ENCODE assay signal across 17 mouse cellular contexts in the genomic region with DNA sequence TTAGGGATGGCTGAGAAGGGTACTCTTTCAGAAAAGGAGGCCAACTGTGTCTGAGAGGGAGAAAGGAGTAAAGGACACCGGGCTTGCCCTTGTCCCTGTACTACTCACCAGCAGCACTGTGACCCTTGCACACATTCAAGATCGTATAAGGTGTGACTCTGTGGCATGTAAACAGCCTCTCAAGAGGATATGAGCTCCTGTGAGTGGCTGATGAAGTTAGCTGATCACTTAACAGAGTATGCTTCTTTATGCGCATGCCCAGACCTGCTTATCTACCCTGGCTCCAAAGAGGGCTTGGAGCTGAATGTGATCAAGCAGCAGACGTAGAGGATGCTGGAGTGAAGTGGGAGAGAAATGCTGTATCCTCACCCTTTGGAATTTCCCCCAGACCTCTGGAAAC.
DNase-seq lines count a peak whose midpoint lies in the region; ATAC-seq and TF ChIP-seq lines count a peak whose summit lies in the region.
"Had no signal": no experiment of that assay in that cellular context is flagged by ENCODE, and none has a peak within 500 bp of the region (broad histone marks: within the 10 kb centered on the region; RNA-seq: fewer than 3 reads in every experiment).

No protein-coding gene starts in this region.

- H3K4me3 ChIP-seq in intestine, embryonic 15.5 days (replicated peaks): no peak overlapping the region
- H3K4me3 ChIP-seq in intestine, postnatal 0 days (ENCODE audit: low read depth, low read length): no peak overlapping the region
- no peak overlapping the region for H3K4me3 ChIP-seq in limb, embryonic 10.5 days
- no peak overlapping the region for H3K4me3 ChIP-seq in lung, embryonic 14.5 days (ENCODE audit: low read depth, low read length)
- no peak overlapping the region for H3K4me3 ChIP-seq in stomach, embryonic 16.5 days (replicated peaks; ENCODE audit: low read length)
- H3K4me3 ChIP-seq: hindbrain, embryonic 15.5 days; midbrain, embryonic 10.5 days had no signal

- H3K27ac ChIP-seq in intestine, embryonic 15.5 days: no peak overlapping the region
- H3K27ac ChIP-seq in intestine, postnatal 0 days (ENCODE audit: low read depth, low read length): no peak overlapping the region
- H3K27ac ChIP-seq in limb, embryonic 10.5 days: peak overlapping the region; percentile 34; the same call in 1 of the 2 replicates
- H3K27ac ChIP-seq in lung, embryonic 14.5 days (ENCODE audit: low read depth): no peak overlapping the region
- no peak overlapping the region for H3K27ac ChIP-seq in stomach, embryonic 16.5 days (ENCODE audit: low read length)
- H3K27ac ChIP-seq: hindbrain, embryonic 15.5 days; kidney, postnatal 0 days; liver, embryonic 14.5 days; midbrain, embryonic 10.5 days had no signal

- no peaks in the 10 kb centered on the region for H3K9me3 ChIP-seq in intestine, embryonic 15.5 days
- no peaks in the 10 kb centered on the region for H3K9me3 ChIP-seq in intestine, postnatal 0 days (ENCODE audit: control insufficient read depth)
- no peaks in the 10 kb centered on the region for H3K9me3 ChIP-seq in limb, embryonic 10.5 days (replicated peaks)
- H3K9me3 ChIP-seq in lung, embryonic 14.5 days (ENCODE audit: low read depth, low read length): no peaks in the 10 kb centered on the region
- H3K9me3 ChIP-seq in stomach, embryonic 16.5 days (replicated peaks; ENCODE audit: control insufficient read depth, low read length): no peaks in the 10 kb centered on the region
- H3K9me3 ChIP-seq: hindbrain, embryonic 15.5 days; midbrain, embryonic 10.5 days had no signal

- no peaks in the 10 kb centered on the region for H3K36me3 ChIP-seq in intestine, embryonic 15.5 days
- no peaks in the 10 kb centered on the region for H3K36me3 ChIP-seq in intestine, postnatal 0 days (ENCODE audit: control insufficient read depth, insufficient read depth)
- no peaks in the 10 kb centered on the region for H3K36me3 ChIP-seq in limb, embryonic 10.5 days
- no peaks in the 10 kb centered on the region for H3K36me3 ChIP-seq in lung, embryonic 14.5 days (ENCODE audit: insufficient read depth)
- H3K36me3 ChIP-seq in stomach, embryonic 16.5 days (ENCODE audit: control insufficient read depth, insufficient read depth, low read length): no peaks in the 10 kb centered on the region
- H3K36me3 ChIP-seq: hindbrain, embryonic 15.5 days; midbrain, embryonic 10.5 days had no signal

- no peak for DNase-seq in limb, embryonic 10.5 days (ENCODE audit: low spot score)
- DNase-seq in lung, embryonic 14.5 days: peak; percentile 22
- DNase-seq in right cerebral cortex, adult 18-20 months: no peak
- no peak for DNase-seq in gastrocnemius, postnatal 25 days
- DNase-seq: adrenal gland, adult 8-10 months; cerebellum, adult 18-20 months; cerebellum, postnatal 14 days; kidney, adult 2 months; layer of hippocampus, adult 9-11 months; thymus, postnatal 14 days had no signal

- no peak for TF ChIP-seq CTCF in intestine, postnatal 0 days (IDR thresholded peaks at IDR 0.05; ENCODE audit: low read depth)
- no peak for TF ChIP-seq CTCF in lung, embryonic 14.5 days (IDR thresholded peaks at IDR 0.05; ENCODE audit: low read depth)

- H3K9ac ChIP-seq in intestine, embryonic 15.5 days: no peak overlapping the region
- H3K9ac ChIP-seq in intestine, postnatal 0 days (ENCODE audit: low read depth, low read length): no peak overlapping the region
- H3K9ac ChIP-seq in lung, embryonic 14.5 days: no peak overlapping the region
- H3K9ac ChIP-seq in stomach, embryonic 16.5 days (ENCODE audit: low read length): no peak overlapping the region
- H3K9ac ChIP-seq: hindbrain, embryonic 15.5 days; liver, embryonic 14.5 days had no signal

- H3K27me3 ChIP-seq in intestine, embryonic 15.5 days (replicated peaks): 0 out of 2 replicates have a peak, but pooled peaks cover 3% of the 10 kb centered on the region
- no peaks in the 10 kb centered on the region for H3K27me3 ChIP-seq in intestine, postnatal 0 days (replicated peaks; ENCODE audit: control insufficient read depth, insufficient read depth, low read length)
- H3K27me3 ChIP-seq in limb, embryonic 10.5 days (ENCODE audit: low read depth, poor library complexity, severe bottlenecking): peaks cover 99% of the 10 kb centered on the region
- H3K27me3 ChIP-seq in lung, embryonic 14.5 days (ENCODE audit: insufficient read depth, low read length): no peaks in the 10 kb centered on the region
- no peaks in the 10 kb centered on the region; the same call in 1 of the 2 replicates for H3K27me3 ChIP-seq in stomach, embryonic 16.5 days (ENCODE audit: control insufficient read depth, insufficient read depth, low read length)

- ATAC-seq in intestine, embryonic 15.5 days: 0 out of 2 replicates have a peak, but pooled peaks have one; percentile 34
- no peak for ATAC-seq in intestine, postnatal 0 days
- ATAC-seq in lung, embryonic 14.5 days (ENCODE audit: insufficient read depth): no peak
- ATAC-seq in stomach, embryonic 16.5 days (ENCODE audit: insufficient read depth, low FRiP score): 0 out of 2 replicates have a peak, but pooled peaks have one; percentile 6

- H3K4me1 ChIP-seq in intestine, embryonic 15.5 days (replicated peaks): 0 out of 2 replicates have a peak, but pooled peaks cover 9% of the 10 kb centered on the region
- H3K4me1 ChIP-seq in intestine, postnatal 0 days (replicated peaks; ENCODE audit: control insufficient read depth, insufficient read depth, low read length): no peaks in the 10 kb centered on the region
- H3K4me1 ChIP-seq in limb, embryonic 10.5 days: peaks cover 23% of the 10 kb centered on the region
- peaks cover 9% of the 10 kb centered on the region for H3K4me1 ChIP-seq in lung, embryonic 14.5 days (ENCODE audit: insufficient read depth)
- H3K4me1 ChIP-seq in stomach, embryonic 16.5 days (ENCODE audit: control insufficient read depth, insufficient read depth, low read length): peaks cover 17% of the 10 kb centered on the region

- 62% methylated on average over 4 of the region's 4 CpGs for WGBS in intestine, embryonic 15.5 days
- WGBS in intestine, postnatal 0 days: 49% methylated on average over 4 of the region's 4 CpGs
- WGBS in limb, embryonic 10.5 days: 69% methylated on average over 4 of the region's 4 CpGs
- 46% methylated on average over 4 of the region's 4 CpGs for WGBS in lung, embryonic 14.5 days
- 54% methylated on average over 4 of the region's 4 CpGs for WGBS in stomach, embryonic 16.5 days

- H3K4me2 ChIP-seq in intestine, embryonic 15.5 days (replicated peaks): no peak overlapping the region
- no peak overlapping the region for H3K4me2 ChIP-seq in intestine, postnatal 0 days (replicated peaks; ENCODE audit: low read depth)
- H3K4me2 ChIP-seq in lung, embryonic 14.5 days: no peak overlapping the region
- no peak overlapping the region for H3K4me2 ChIP-seq in stomach, embryonic 16.5 days (ENCODE audit: low read depth, low read length)
- H3K4me2 ChIP-seq: hindbrain, embryonic 15.5 days had no signal

Comparison
In these comparisons a context has a peak if more than half of its experiments do, and no peak if none do; other contexts are left out.
1. ATAC-seq: peak in intestine, embryonic 15.5 days (single experiment) and stomach, embryonic 16.5 days (single experiment); none in intestine, postnatal 0 days (single experiment) and lung, embryonic 14.5 days (single experiment).